Mouse (Mus musculus) neural tube, embryonic 11.5 days (tissue): Measurements from ENCODE around the gene 4930595D18Rik. TPM values are rescaled to one million over a fixed set of nuclear protein-coding genes. Genes with fewer than 3 reads are reported as not detected.

Experiments used
- ATAC-seq: fragments of 200-750 bp; cut with Nextera tagmentation; 2 replicates; pipeline ENCODE4 v1.8.0; 2017; ENCODE audit warnings: moderate number of reproducible peaks, mild to moderate bottlenecking, moderate TSS enrichment, moderate library complexity; ENCODE audit not compliant: insufficient read depth, low FRiP score, low TSS enrichment
- DNase-seq: peaks from one replicate; pipeline ENCODE4 v3.0.0-alpha.2; 2015; ENCODE audit warnings: low spot score
- H3K27ac ChIP-seq: fragments of 300-500 bp; sonication (generic); 2 replicates; pipeline ENCODE4 v1.5.1; 2014; ENCODE audit warnings: low read depth, mild to moderate bottlenecking, low read length
- H3K27me3 ChIP-seq: fragments of 300-500 bp; sonication (generic); 2 replicates; pipeline ENCODE4 v1.6.1; 2014; ENCODE audit warnings: mild to moderate bottlenecking, low read length, mixed read lengths; ENCODE audit not compliant: control insufficient read depth, insufficient read depth
- H3K36me3 ChIP-seq: fragments of 300-500 bp; sonication (generic); 2 replicates; pipeline ENCODE4 v1.6.1; 2014; ENCODE audit warnings: mild to moderate bottlenecking, low read length, moderate library complexity, mixed read lengths; ENCODE audit not compliant: control insufficient read depth, insufficient read depth
- H3K4me1 ChIP-seq: fragments of 300-500 bp; sonication (generic); 2 replicates; pipeline ENCODE4 v1.6.1; 2014; ENCODE audit warnings: low read length, mixed read lengths; ENCODE audit not compliant: control insufficient read depth, insufficient read depth
- H3K4me2 ChIP-seq: fragments of 300-500 bp; sonication (generic); 2 replicates; pipeline ENCODE4 v1.6.1; 2014; ENCODE audit warnings: low read depth, mild to moderate bottlenecking, moderate library complexity
- H3K4me3 ChIP-seq: fragments of 300-500 bp; sonication (generic); 2 replicates; pipeline ENCODE4 v1.5.1; 2014; ENCODE audit warnings: low read depth, low read length
- H3K9ac ChIP-seq: fragments of 300-500 bp; sonication (generic); 2 replicates; pipeline ENCODE4 v1.6.1; 2014; ENCODE audit warnings: mild to moderate bottlenecking, low read length
- H3K9me3 ChIP-seq: fragments of 300-500 bp; sonication (generic); 2 replicates; pipeline ENCODE4 v1.6.1; 2016; ENCODE audit warnings: low read length; ENCODE audit not compliant: control insufficient read depth
- WGBS: fragments of 180-500 bp; shearing (Covaris S2); extraction: QIAGEN DNeasy Blood & Tissue Kit; methylation state at CpG from one replicate; pipeline ENCODE4 v1.1.7; 2014; 5-methylcytosine and 5-hydroxymethylcytosine counted together
- polyA plus RNA-seq: library from polyadenylated mRNA; unstranded; fragments of >200 nt; fragmentation: Nextera tagmentation; extraction: Ambion mirVana; gene quantifications from 2 replicates; pipeline ENCODE4 v1.2.1, GENCODE M21; 2014

The 4930595D18Rik gene
- polyA plus RNA-seq, 1 experiment from 2014 or later, result not detected

DNA sequence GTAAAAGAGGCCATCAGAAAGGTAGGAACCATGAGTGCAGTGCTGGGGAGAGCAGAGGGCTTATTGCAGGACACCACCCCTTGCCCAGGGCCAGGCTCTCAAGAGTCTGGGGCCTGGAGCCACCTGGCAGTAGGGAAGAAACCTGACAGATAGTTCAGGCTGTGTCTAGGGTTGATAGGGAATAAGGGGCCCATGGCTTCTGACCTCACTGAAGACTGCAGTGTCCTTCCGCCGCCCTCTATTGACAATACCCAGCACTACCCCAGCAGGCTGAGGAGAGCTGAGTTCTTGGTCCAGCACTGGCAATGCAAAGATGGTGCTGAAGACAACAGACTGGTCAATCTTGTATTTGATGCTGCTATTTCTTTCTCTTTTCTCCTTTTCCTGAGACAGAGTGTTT lies 47.2 kb downstream of the 4930595D18Rik start:
- no peaks in the 10 kb centered on the region for H3K36me3 ChIP-seq
- H3K9ac ChIP-seq, result no peak overlapping the region
- H3K9me3 ChIP-seq, result no peaks in the 10 kb centered on the region
- no peaks in the 10 kb centered on the region for H3K4me1 ChIP-seq
- ATAC-seq (no peak), DNase-seq (no peak)
- no peak overlapping the region for H3K4me2 ChIP-seq
- no peaks in the 10 kb centered on the region for H3K27me3 ChIP-seq
- WGBS, result 60% methylated on average over 2 of the region's 2 CpGs
- no peak overlapping the region for H3K27ac ChIP-seq
- H3K4me3 ChIP-seq, result no peak overlapping the region

DNA sequence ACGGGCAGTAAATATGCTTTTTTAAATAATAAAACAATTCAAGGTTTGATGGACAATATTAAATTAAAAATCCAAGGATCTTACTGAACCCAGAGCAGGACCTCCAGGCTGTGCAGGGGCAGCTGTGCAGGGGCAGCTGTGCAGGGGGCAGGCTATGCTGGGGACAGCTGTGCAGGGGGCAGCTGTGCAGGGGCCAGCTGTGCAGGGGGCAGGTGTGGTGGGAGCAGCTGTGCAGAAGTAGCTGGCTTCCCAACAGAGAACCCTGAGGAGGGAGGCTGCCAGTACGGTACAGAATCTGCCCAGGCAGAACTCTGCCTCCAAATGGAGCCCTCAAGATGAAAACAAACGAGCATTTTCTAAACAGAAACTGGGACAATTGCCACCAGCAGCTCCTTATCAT lies 48.3 kb downstream of the 4930595D18Rik start:
- H3K27ac ChIP-seq, result no peak overlapping the region
- ATAC-seq (no peak), DNase-seq (no peak)
- H3K36me3 ChIP-seq, result no peaks in the 10 kb centered on the region
- H3K4me2 ChIP-seq, result no peak overlapping the region
- H3K4me1 ChIP-seq, result no peaks in the 10 kb centered on the region
- 76% methylated on average over 3 of the region's 3 CpGs for whole genome bisulfite sequencing
- H3K27me3 ChIP-seq, result no peaks in the 10 kb centered on the region
- H3K4me3 ChIP-seq, result no peak overlapping the region
- H3K9me3 ChIP-seq, result no peaks in the 10 kb centered on the region
- no peak overlapping the region for H3K9ac ChIP-seq

DNA sequence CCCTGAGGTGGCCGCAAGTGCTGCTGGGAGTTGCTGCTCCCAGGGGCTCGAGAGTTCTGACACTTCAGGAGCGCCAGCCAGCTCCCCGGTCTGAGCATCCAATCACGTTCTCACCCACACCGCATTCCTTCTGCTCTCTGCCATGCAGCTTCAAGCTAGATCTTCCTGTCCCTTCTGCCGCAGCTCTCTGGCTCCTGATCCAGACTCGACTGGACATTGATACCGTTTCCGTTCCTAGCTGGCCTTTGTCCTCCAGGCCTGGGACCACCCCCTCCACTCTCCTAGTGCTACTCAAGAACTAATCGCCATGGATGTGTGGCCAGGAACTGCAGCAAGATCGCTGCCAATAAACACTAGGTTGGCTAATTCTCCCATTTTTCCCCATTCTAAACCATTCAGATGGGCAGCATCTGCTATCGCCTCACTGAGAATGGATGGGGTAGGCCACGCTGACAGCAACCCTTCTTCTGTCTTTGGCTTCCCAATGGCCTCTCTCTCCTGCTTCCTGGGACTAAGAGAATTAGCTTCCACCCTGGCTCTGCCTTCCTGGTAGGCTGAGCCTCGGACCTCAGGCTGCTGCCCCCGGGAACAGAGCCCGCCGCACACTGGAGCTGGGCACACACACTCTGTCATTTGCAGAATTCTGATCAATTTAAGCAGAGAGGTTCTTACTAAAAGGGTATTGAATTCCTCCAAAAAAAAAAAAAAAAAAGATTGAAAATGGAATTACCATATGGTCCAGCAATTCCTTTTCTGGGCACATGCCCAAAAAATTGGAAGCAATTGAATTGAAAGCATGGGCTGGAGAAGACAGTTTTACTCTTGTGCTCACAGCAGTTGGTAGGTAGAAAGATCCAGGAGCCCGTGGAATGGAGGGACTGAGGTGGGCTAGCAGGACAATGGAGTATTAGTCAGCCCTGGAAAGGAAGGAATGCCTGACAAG lies 49.2 kb downstream of the 4930595D18Rik start:
- Histone ChIP-seq H3K9me3 (no peaks in the 10 kb centered on the region), H3K27me3 (no peaks in the 10 kb centered on the region), H3K9ac (no peak overlapping the region), H3K36me3 (no peaks in the 10 kb centered on the region), H3K4me2 (no peak overlapping the region), H3K4me3 (no peak overlapping the region), H3K4me1 (no peaks in the 10 kb centered on the region), H3K27ac (no peak overlapping the region)
- ATAC-seq (no peak), DNase-seq (no peak)
- WGBS, result 79% methylated on average over 19 of the region's 19 CpGs

DNA sequence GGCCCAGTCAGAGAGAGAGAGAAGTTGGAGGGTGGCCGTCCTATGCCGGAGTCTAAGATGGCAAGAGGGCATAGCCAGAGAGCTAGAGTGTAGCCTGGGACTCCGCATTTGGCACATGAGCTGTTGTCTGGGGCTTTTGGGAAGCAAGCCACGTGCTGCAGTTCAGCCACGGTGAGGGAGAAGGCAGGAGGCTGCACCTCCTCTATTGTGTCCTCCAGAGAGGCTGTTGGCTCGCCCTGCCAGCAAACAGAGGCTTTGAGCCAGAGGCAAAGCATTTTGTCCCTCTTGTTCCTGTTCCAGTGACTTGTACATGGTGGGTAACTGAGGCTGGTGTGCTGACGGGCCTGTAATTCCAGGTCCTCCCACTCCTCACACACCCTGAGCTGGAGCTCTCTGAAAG lies 50.1 kb downstream of the 4930595D18Rik start:
- WGBS, result 93% methylated on average over 7 of the region's 7 CpGs
- Histone ChIP-seq H3K27me3 (no peaks in the 10 kb centered on the region), H3K4me1 (no peaks in the 10 kb centered on the region)

DNA sequence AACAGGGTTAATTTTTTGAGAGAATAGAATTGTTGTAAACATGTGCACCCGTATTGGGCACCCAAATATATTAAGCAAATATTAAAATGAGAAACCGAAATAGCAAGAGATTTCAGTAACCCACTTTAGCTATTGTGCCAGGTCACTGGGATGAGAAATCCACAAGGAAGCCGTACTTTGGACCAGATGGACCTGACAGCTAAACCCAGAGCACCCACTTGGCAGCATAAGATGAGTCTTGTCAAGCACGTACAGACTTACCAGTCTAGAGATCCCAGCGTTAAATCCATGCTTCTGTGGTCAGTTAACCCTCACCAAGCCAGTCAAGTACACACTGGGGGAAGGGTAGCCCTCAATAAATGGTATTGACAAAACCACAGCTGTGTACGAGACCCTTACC lies 58.6 kb downstream of the 4930595D18Rik start:
- 84% methylated on average over 6 of the region's 6 CpGs for WGBS
- no peak for ATAC-seq

More for the DNA sequence above, 50.1 kb downstream of the 4930595D18Rik start:
- H3K4me3 ChIP-seq, result no peak overlapping the region
- H3K9me3 ChIP-seq, result no peaks in the 10 kb centered on the region
- ATAC-seq, result no peak
- H3K9ac ChIP-seq, result no peak overlapping the region
- H3K36me3 ChIP-seq, result no peaks in the 10 kb centered on the region
- H3K27ac ChIP-seq, result no peak overlapping the region
- no peak overlapping the region for H3K4me2 ChIP-seq
- DNase-seq, result no peak

DNA sequence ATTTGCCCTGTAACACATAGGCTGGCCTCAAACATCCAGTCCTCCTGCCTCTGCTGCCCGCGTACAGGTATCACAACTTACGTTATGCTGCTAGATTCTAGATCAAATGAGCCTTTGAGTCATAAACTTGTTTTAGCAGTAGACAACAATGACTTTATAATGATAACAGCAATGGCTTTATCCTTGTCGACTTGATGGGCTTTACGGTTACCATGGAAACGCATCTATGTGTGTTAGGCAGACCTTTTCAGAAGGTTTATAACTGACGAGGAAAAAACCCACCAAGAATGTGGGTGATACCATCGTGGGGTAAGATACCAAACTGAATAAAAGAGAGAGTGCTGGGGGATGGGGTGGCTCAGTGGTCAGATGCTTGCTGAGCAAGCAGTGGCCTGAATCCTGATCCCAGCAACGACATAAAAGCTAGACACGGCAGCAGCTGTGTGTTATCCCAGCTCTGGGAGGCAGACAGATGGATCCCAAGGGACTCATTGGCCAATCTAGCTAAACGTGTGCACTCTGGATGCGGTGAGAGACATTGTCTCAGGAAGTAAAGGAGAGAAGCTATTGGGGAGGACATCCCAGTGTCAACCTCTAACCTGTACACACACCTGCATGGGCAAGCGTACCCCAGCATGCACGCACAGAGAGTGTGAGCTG lies 59.6 kb downstream of the 4930595D18Rik start:
- Histone ChIP-seq H3K4me2 (no peak overlapping the region), H3K36me3 (no peaks in the 10 kb centered on the region), H3K27me3 (no peaks in the 10 kb centered on the region), H3K9me3 (no peaks in the 10 kb centered on the region), H3K4me1 (no peaks in the 10 kb centered on the region), H3K9ac (no peak overlapping the region), H3K27ac (no peak overlapping the region), H3K4me3 (no peak overlapping the region)
- DNase-seq (peak; percentile 21), ATAC-seq (no peak)
- WGBS, result 65% methylated on average over 14 of the region's 14 CpGs

More for the DNA sequence above, 58.6 kb downstream of the 4930595D18Rik start:
- no peak overlapping the region for H3K9ac ChIP-seq
- no peak overlapping the region for H3K4me2 ChIP-seq
- no peaks in the 10 kb centered on the region for H3K4me1 ChIP-seq
- H3K4me3 ChIP-seq, result no peak overlapping the region
- H3K36me3 ChIP-seq, result no peaks in the 10 kb centered on the region
- DNase-seq, result no peak
- no peak overlapping the region for H3K27ac ChIP-seq
- no peaks in the 10 kb centered on the region for H3K27me3 ChIP-seq
- no peaks in the 10 kb centered on the region for H3K9me3 ChIP-seq

DNA sequence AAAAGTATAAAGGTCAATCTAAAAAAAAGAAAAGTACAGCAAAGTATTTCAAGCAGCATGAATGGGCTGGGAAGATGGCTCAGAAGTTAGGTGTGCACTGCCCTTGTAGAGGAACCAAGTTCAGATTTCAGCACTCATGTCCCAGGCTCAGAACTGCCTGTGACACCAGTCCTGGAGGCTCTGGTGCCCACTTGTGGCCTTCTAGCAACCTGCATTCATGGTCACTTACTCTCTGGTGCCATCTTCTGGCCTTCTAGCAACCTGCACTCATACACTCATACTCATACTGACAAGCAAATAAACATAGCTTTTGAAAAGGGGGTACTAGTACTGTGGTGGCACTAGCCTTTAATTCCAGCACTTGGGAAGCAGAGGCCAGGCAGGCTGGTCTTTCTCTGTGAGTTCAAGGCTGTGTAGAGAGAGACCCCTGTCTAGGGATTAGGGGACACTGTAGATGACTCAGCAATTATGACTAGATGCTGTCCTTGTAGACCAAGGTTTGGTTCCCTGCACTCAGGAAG lies 61.9 kb downstream of the 4930595D18Rik start:
- Histone ChIP-seq H3K9ac (no peak overlapping the region), H3K36me3 (0 out of 2 replicates have a peak, but pooled peaks cover 4% of the 10 kb centered on the region), H3K9me3 (no peaks in the 10 kb centered on the region), H3K4me3 (no peak overlapping the region), H3K27ac (no peak overlapping the region), H3K27me3 (no peaks in the 10 kb centered on the region), H3K4me2 (no peak overlapping the region), H3K4me1 (no peaks in the 10 kb centered on the region)
- DNase-seq (no peak), ATAC-seq (no peak)

DNA sequence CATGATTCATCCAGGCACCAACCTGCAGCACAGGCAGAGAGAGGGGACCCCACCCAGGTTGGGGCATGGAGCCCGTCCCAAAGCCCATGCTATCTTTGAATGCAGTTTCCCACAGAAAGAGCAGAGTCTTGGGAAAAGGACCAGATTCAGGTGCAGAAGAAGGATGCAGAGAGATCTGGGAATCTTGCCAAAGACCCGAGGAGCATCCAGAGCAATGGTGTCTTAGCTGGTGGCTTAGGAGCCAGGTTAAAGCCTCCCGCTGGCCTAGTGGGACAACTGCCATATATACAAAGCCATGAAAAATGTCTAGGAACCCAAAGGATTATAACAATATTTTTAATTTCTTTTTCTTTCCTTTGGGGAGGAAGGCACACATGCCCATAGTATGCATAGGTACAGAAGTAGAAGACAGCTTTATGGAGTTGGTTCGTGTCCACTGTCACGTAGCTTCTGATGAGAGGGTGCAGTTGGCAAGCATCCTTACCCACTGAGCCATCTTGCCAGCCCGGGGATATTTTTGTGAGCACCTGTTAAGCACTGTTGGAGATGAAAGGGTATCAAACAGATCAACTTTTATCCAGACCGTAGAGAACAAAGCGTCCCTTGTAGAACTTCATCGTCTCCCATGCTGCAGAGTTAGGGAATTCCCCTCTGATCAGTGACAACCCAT lies 63.2 kb downstream of the 4930595D18Rik start:
- H3K4me3 ChIP-seq, result no peak overlapping the region
- DNase-seq (no peak), ATAC-seq (no peak)
- no peak overlapping the region for H3K27ac ChIP-seq
- no peaks in the 10 kb centered on the region for H3K4me1 ChIP-seq
- H3K9ac ChIP-seq, result no peak overlapping the region
- no peaks in the 10 kb centered on the region for H3K27me3 ChIP-seq
- H3K9me3 ChIP-seq, result no peaks in the 10 kb centered on the region
- 91% methylated on average over 9 of the region's 9 CpGs for WGBS
- H3K36me3 ChIP-seq, result peaks cover 8% of the 10 kb centered on the region; the same call in 1 of the 2 replicates
- no peak overlapping the region for H3K4me2 ChIP-seq
